Mouse (Mus musculus): Measurements from ENCODE around the gene Clic6. TPM values are rescaled to one million over a fixed set of nuclear protein-coding genes. Genes with fewer than 3 reads are reported as not detected.
"Not testable (repeated sequence)": the region's sequence is repeated elsewhere in the genome, so short reads cannot be mapped to it uniquely, and the experiment has no call there.

Gene Clic6
- polyA plus RNA-seq, 1 experiment from 2014 or later: 0.60 TPM

- WGBS (ENCODE audit: insufficient replicate concordance): 44% methylated on average over 5 of the region's 5 CpGs
- no peaks in the 10 kb centered on the region for H3K36me3 ChIP-seq (ENCODE audit: control insufficient read depth, insufficient read depth)
- H3K4me3 ChIP-seq (ENCODE audit: low read depth, low read length): no peak overlapping the region
- H3K27me3 ChIP-seq (ENCODE audit: control insufficient read depth, insufficient read depth, low read depth, low read length): peaks cover 31% of the 10 kb centered on the region
- no peak overlapping the region for H3K4me2 ChIP-seq (ENCODE audit: low read depth, low read length)
- no peak overlapping the region for H3K27ac ChIP-seq (ENCODE audit: low read length)
- H3K9ac ChIP-seq (ENCODE audit: low read depth, low read length): no peak overlapping the region
- no peaks in the 10 kb centered on the region for H3K4me1 ChIP-seq (ENCODE audit: control insufficient read depth, low read depth, low read length)
- no peak for ATAC-seq (ENCODE audit: low read depth)
- no peaks in the 10 kb centered on the region for H3K9me3 ChIP-seq (replicated peaks; ENCODE audit: control insufficient read depth, low read length)
Observed at GRCm38 (mm10) chr16:92503105-92503504, 17.6 kb downstream of the Clic6 start.

- Histone ChIP-seq H3K27me3 (ENCODE audit: control insufficient read depth, insufficient read depth, low read depth, low read length) (no peaks in the 10 kb centered on the region), H3K27ac (ENCODE audit: low read length) (no peak overlapping the region), H3K9me3 (replicated peaks; ENCODE audit: control insufficient read depth, low read length) (no peaks in the 10 kb centered on the region), H3K9ac (ENCODE audit: low read depth, low read length) (no peak overlapping the region), H3K4me3 (ENCODE audit: low read depth, low read length) (no peak overlapping the region), H3K36me3 (ENCODE audit: control insufficient read depth, insufficient read depth) (no peaks in the 10 kb centered on the region), H3K4me2 (ENCODE audit: low read depth, low read length) (no peak overlapping the region), H3K4me1 (ENCODE audit: control insufficient read depth, low read depth, low read length) (no peaks in the 10 kb centered on the region)
- WGBS (ENCODE audit: insufficient replicate concordance): 58% methylated on average over 4 of the region's 4 CpGs
- no peak for ATAC-seq (ENCODE audit: low read depth)
Observed at GRCm38 (mm10) chr16:92507573-92507972, 22.0 kb downstream of the Clic6 start.

- Histone ChIP-seq H3K9ac (ENCODE audit: low read depth, low read length) (no peak overlapping the region), H3K36me3 (ENCODE audit: control insufficient read depth, insufficient read depth) (no peaks in the 10 kb centered on the region), H3K27me3 (ENCODE audit: control insufficient read depth, insufficient read depth, low read depth, low read length) (no peaks in the 10 kb centered on the region), H3K4me2 (ENCODE audit: low read depth, low read length) (no peak overlapping the region), H3K4me1 (ENCODE audit: control insufficient read depth, low read depth, low read length) (no peaks in the 10 kb centered on the region), H3K9me3 (replicated peaks; ENCODE audit: control insufficient read depth, low read length) (no peaks in the 10 kb centered on the region), H3K27ac (ENCODE audit: low read length) (no peak overlapping the region), H3K4me3 (ENCODE audit: low read depth, low read length) (no peak overlapping the region)
- WGBS (ENCODE audit: insufficient replicate concordance): 57% methylated on average over 13 of the region's 13 CpGs
- ATAC-seq (ENCODE audit: low read depth): no peak
Observed at GRCm38 (mm10) chr16:92510835-92511772, 25.6 kb downstream of the Clic6 start.

- Histone ChIP-seq H3K27ac (ENCODE audit: low read length) (no peak overlapping the region), H3K4me3 (ENCODE audit: low read depth, low read length) (no peak overlapping the region), H3K36me3 (ENCODE audit: control insufficient read depth, insufficient read depth) (no peaks in the 10 kb centered on the region), H3K9ac (ENCODE audit: low read depth, low read length) (no peak overlapping the region), H3K4me2 (ENCODE audit: low read depth, low read length) (no peak overlapping the region), H3K4me1 (ENCODE audit: control insufficient read depth, low read depth, low read length) (no peaks in the 10 kb centered on the region), H3K27me3 (ENCODE audit: control insufficient read depth, insufficient read depth, low read depth, low read length) (no peaks in the 10 kb centered on the region), H3K9me3 (replicated peaks; ENCODE audit: control insufficient read depth, low read length) (no peaks in the 10 kb centered on the region)
- WGBS (ENCODE audit: insufficient replicate concordance): 54% methylated on average over 5 of the region's 5 CpGs
- no peak for ATAC-seq (ENCODE audit: low read depth)
Observed at GRCm38 (mm10) chr16:92511773-92512391, 26.3 kb downstream of the Clic6 start.

- H3K9me3 ChIP-seq (replicated peaks; ENCODE audit: control insufficient read depth, low read length); H3K27me3 ChIP-seq (ENCODE audit: control insufficient read depth, insufficient read depth, low read depth, low read length); ATAC-seq (ENCODE audit: low read depth): not testable (repeated sequence)
Observed at GRCm38 (mm10) chr16:92514896-92515295, 29.4 kb downstream of the Clic6 start.

GRCm38 (mm10) chr16:92516139-92516538, 30.6 kb downstream of the Clic6 start:
- no peak for ATAC-seq (ENCODE audit: low read depth)
- Histone ChIP-seq H3K4me1 (ENCODE audit: control insufficient read depth, low read depth, low read length) (no peaks in the 10 kb centered on the region), H3K36me3 (ENCODE audit: control insufficient read depth, insufficient read depth) (no peaks in the 10 kb centered on the region), H3K27me3 (ENCODE audit: control insufficient read depth, insufficient read depth, low read depth, low read length) (no peaks in the 10 kb centered on the region), H3K4me3 (ENCODE audit: low read depth, low read length) (no peak overlapping the region), H3K27ac (ENCODE audit: low read length) (no peak overlapping the region), H3K9ac (ENCODE audit: low read depth, low read length) (no peak overlapping the region), H3K9me3 (replicated peaks; ENCODE audit: control insufficient read depth, low read length) (no peaks in the 10 kb centered on the region), H3K4me2 (ENCODE audit: low read depth, low read length) (no peak overlapping the region)
- WGBS (ENCODE audit: insufficient replicate concordance): 75% methylated on average over 9 of the region's 9 CpGs

More at GRCm38 (mm10) chr16:92514896-92515295, 29.4 kb downstream of the Clic6 start:
- H3K36me3 ChIP-seq (ENCODE audit: control insufficient read depth, insufficient read depth); H3K27ac ChIP-seq (ENCODE audit: low read length); H3K4me2 ChIP-seq (ENCODE audit: low read depth, low read length); H3K4me1 ChIP-seq (ENCODE audit: control insufficient read depth, low read depth, low read length); H3K4me3 ChIP-seq (ENCODE audit: low read depth, low read length); H3K9ac ChIP-seq (ENCODE audit: low read depth, low read length): not testable (repeated sequence)
- 68% methylated on average over 7 of the region's 9 CpGs for WGBS (ENCODE audit: insufficient replicate concordance)

GRCm38 (mm10) chr16:92518718-92519117, 33.2 kb downstream of the Clic6 start:
- Histone ChIP-seq H3K4me1 (ENCODE audit: control insufficient read depth, low read depth, low read length) (no peaks in the 10 kb centered on the region), H3K9me3 (replicated peaks; ENCODE audit: control insufficient read depth, low read length) (no peaks in the 10 kb centered on the region), H3K27ac (ENCODE audit: low read length) (no peak overlapping the region), H3K4me2 (ENCODE audit: low read depth, low read length) (no peak overlapping the region), H3K4me3 (ENCODE audit: low read depth, low read length) (no peak overlapping the region), H3K36me3 (ENCODE audit: control insufficient read depth, insufficient read depth) (no peaks in the 10 kb centered on the region), H3K9ac (ENCODE audit: low read depth, low read length) (no peak overlapping the region), H3K27me3 (ENCODE audit: control insufficient read depth, insufficient read depth, low read depth, low read length) (no peaks in the 10 kb centered on the region)
- ATAC-seq (ENCODE audit: low read depth): no peak
- 60% methylated on average over 4 of the region's 4 CpGs for WGBS (ENCODE audit: insufficient replicate concordance)

GRCm38 (mm10) chr16:92519820-92520492, 34.4 kb downstream of the Clic6 start:
- no peak overlapping the region for H3K9ac ChIP-seq (ENCODE audit: low read depth, low read length)
- ATAC-seq (ENCODE audit: low read depth): no peak
- H3K27ac ChIP-seq (ENCODE audit: low read length): no peak overlapping the region
- no peak overlapping the region for H3K4me2 ChIP-seq (ENCODE audit: low read depth, low read length)
- no peaks in the 10 kb centered on the region for H3K4me1 ChIP-seq (ENCODE audit: control insufficient read depth, low read depth, low read length)
- H3K4me3 ChIP-seq (ENCODE audit: low read depth, low read length): no peak overlapping the region
- H3K9me3 ChIP-seq (replicated peaks; ENCODE audit: control insufficient read depth, low read length): no peaks in the 10 kb centered on the region
- WGBS (ENCODE audit: insufficient replicate concordance): 26% methylated on average over 13 of the region's 13 CpGs
- H3K27me3 ChIP-seq (ENCODE audit: control insufficient read depth, insufficient read depth, low read depth, low read length): no peaks in the 10 kb centered on the region
- no peaks in the 10 kb centered on the region for H3K36me3 ChIP-seq (ENCODE audit: control insufficient read depth, insufficient read depth)

All from liver, embryonic 16.5 days (tissue).